Mouse (Mus musculus) CH12.LX (cell line): ENCODE results near the gene Vps37d. TPM values are rescaled to one million over a fixed set of nuclear protein-coding genes. Genes with fewer than 3 reads are reported as not detected.

Source experiments
- BHLHE40 ChIP-seq: IDR thresholded peaks from 2 replicates; pipeline ENCODE4 v1.6.1; 2011; ENCODE audit warnings: mild to moderate bottlenecking, low read depth, low read length, improper control_type of control experiment
- CHD1 ChIP-seq: IDR thresholded peaks from 2 replicates; pipeline ENCODE4 v1.6.1; 2012; ENCODE audit warnings: low read depth, low read length, improper control_type of control experiment, inconsistent platforms
- CTCF ChIP-seq, 2 experiments: IDR thresholded peaks in 1 of 2; conservative IDR thresholded peaks in 1 of 2; 2 replicates each; pipeline ENCODE4 v1.5.1; 2011 to 2012; ENCODE audit warnings: low read depth in 2 of 2, low read length in 2 of 2, improper control_type of control experiment in 1 of 2, inconsistent platforms in 1 of 2, mild to moderate bottlenecking in 1 of 2, moderate library complexity in 1 of 2
- EP300 ChIP-seq: IDR thresholded peaks from 2 replicates; pipeline ENCODE4 v1.6.1; 2011; ENCODE audit warnings: low read length, improper control_type of control experiment
- HCFC1 ChIP-seq: IDR thresholded peaks from 2 replicates; pipeline ENCODE4 v1.6.1; 2012; ENCODE audit warnings: low read depth, mild to moderate bottlenecking, inconsistent platforms, low read length, improper control_type of control experiment
- JUN ChIP-seq: IDR thresholded peaks from 2 replicates; pipeline ENCODE4 v1.6.1; 2011; ENCODE audit warnings: low read depth, mild to moderate bottlenecking, low read length, improper control_type of control experiment, moderate library complexity; ENCODE audit not compliant: insufficient read depth
- JUND ChIP-seq: conservative IDR thresholded peaks from 2 replicates; pipeline ENCODE4 v1.6.1; 2011; ENCODE audit warnings: low read depth, low read length, improper control_type of control experiment
- MAZ ChIP-seq: IDR thresholded peaks from 2 replicates; pipeline ENCODE4 v1.6.1; 2012; ENCODE audit warnings: low read depth, mild to moderate bottlenecking, inconsistent platforms, low read length, improper control_type of control experiment, moderate library complexity
- MEF2A ChIP-seq: IDR thresholded peaks from 2 replicates; pipeline ENCODE4 v1.6.1; 2014; ENCODE audit warnings: low read depth, mild to moderate bottlenecking, inconsistent platforms, low read length, improper control_type of control experiment, borderline replicate concordance
- MYC ChIP-seq: IDR thresholded peaks from 2 replicates; pipeline ENCODE4 v1.6.1; 2011; ENCODE audit warnings: low read depth, mild to moderate bottlenecking, improper control_type of control experiment, low read length
- NELFE ChIP-seq: IDR thresholded peaks from 2 replicates; pipeline ENCODE4 v1.6.1; 2011; ENCODE audit warnings: low read depth, low read length, improper control_type of control experiment
- RAD21 ChIP-seq: IDR thresholded peaks from 2 replicates; pipeline ENCODE4 v1.6.1; 2011; ENCODE audit warnings: low read depth, mild to moderate bottlenecking, low read length, improper control_type of control experiment, moderate library complexity
- RCOR1 ChIP-seq: conservative IDR thresholded peaks from 2 replicates; pipeline ENCODE4 v1.6.1; 2012; ENCODE audit warnings: low read depth, mild to moderate bottlenecking, inconsistent platforms, low read length, improper control_type of control experiment
- SIN3A ChIP-seq: IDR thresholded peaks from 2 replicates; pipeline ENCODE4 v1.6.1; 2012; ENCODE audit warnings: low read length, improper control_type of control experiment, inconsistent platforms
- TBP ChIP-seq: conservative IDR thresholded peaks from 2 replicates; pipeline ENCODE4 v1.6.1; 2011; ENCODE audit warnings: low read depth, low read length, improper control_type of control experiment
- TCF12 ChIP-seq: IDR thresholded peaks from 2 replicates; pipeline ENCODE4 v1.6.1; 2014; ENCODE audit warnings: low read depth, mild to moderate bottlenecking, inconsistent platforms, low read length, improper control_type of control experiment
- UBTF ChIP-seq: IDR thresholded peaks from 2 replicates; pipeline ENCODE4 v1.6.1; 2012; ENCODE audit warnings: low read depth, mild to moderate bottlenecking, inconsistent platforms, low read length, improper control_type of control experiment, moderate library complexity
- ZNF384 ChIP-seq: IDR thresholded peaks from 2 replicates; pipeline ENCODE4 v1.6.1; 2012; ENCODE audit warnings: low read depth, low read length, improper control_type of control experiment, inconsistent platforms
- polyA plus RNA-seq: library from polyadenylated mRNA; unstranded; fragments of >175 nt; gene quantifications from 2 replicates; pipeline ENCODE4 v1.2.1, GENCODE M21; 2012; ENCODE audit warnings: low read depth; ENCODE audit not compliant: insufficient read length
- total RNA-seq, 2 experiments: library from RNA; depleted of rRNA; stranded (reverse); fragments of 300-350 nt in 1 of 2; fragments of >200 nt in 1 of 2; gene quantifications; 2 replicates each; pipeline ENCODE4 v1.2.3; 2012 to 2014

Gene Vps37d
- total and polyA plus RNA-seq, 3 experiments: 0.40 to 0.64 (median 0.56) TPM

DNA sequence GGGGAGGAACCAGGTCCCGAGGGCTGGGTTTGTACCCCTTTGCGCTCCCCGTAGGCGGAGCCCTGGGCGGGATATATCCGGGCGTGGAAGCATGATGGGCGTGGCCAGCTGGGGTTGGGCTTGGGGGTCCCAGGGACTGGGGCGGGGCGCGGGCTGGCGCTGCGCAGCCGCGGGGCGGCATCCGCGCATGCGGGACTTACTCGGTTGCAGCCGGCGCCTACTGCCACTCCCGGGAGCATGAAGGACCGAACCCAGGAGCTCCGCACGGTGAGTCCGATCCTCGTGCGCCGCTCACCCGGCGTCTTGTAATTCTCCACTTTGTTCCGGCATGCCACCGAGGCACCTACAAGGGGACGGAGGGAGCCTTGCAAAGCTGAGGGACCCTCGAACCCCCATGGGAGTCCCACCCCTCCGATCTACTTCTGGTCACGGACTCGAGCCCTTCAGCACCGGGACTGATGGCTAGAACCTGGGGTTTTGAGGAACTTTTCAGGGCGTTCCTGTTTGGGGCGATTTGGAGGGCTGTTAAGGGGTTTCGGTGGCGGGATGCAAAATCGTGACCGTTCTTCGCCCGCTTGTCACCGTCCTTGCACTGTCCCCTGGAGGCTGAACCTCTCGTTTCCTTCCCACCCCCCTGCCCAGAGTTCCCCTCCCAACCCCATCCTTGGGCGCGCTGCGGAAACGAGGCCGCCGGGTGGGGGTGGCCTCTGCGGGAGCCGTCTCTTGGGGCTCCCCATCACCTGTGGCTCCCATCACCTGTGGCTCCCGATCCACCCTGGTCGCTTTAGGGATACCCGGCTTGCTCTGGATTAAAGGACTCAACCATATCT, 54.5 kb downstream of the Vps37d start, which contains the start of gene Stx1a (continued):
- no peak for TF ChIP-seq JUN
- peak; percentile 75; the same call in 1 of the 2 replicates for TF ChIP-seq UBTF
- peak; percentile 40; the same call in 1 of the 2 replicates for TF ChIP-seq TBP
- no peak for TF ChIP-seq EP300
- TF ChIP-seq MAZ: no peak
- 0 out of 2 replicates have a peak, but pooled peaks have one; percentile 26 for TF ChIP-seq HCFC1
- peak; percentile 35; the same call in 1 of the 2 replicates for TF ChIP-seq TCF12
- TF ChIP-seq CTCF (conservative IDR thresholded peaks at IDR 0.05 in 1 of 2, IDR thresholded peaks at IDR 0.05 in 1 of 2; ENCODE audit: low read depth in 2 of 2, low read length in 2 of 2): 0 out of 4 replicates have a peak, but pooled peaks of 1 of the 2 experiments have one; percentile 2
- TF ChIP-seq MYC: no peak
- peak; percentile 82 for TF ChIP-seq NELFE
- no peak for TF ChIP-seq JUND
- no peak for TF ChIP-seq CHD1
- no peak for TF ChIP-seq MEF2A
- no peak for TF ChIP-seq BHLHE40
- no peak for TF ChIP-seq RCOR1
- TF ChIP-seq ZNF384: no peak
- no peak for TF ChIP-seq RAD21
- 0 out of 2 replicates have a peak, but pooled peaks have one; percentile 51 for TF ChIP-seq SIN3A
- TF ChIP-seq, all 38 proteins: peak for 13

Other genes with a start within 250 kb of the Vps37d start
- not detected in 2 replicates for gene Tmem270, start 171.5 kb downstream of the Vps37d start, total RNA-seq (2012; rRNA removed)
- not detected in 2 replicates for gene Tmem270, start 171.5 kb downstream of the Vps37d start, total RNA-seq (2014; rRNA removed)
- not detected in 2 replicates for gene Tmem270, start 171.5 kb downstream of the Vps37d start, polyA plus RNA-seq
- not detected in 2 replicates for gene Cldn13, start 162.7 kb downstream of the Vps37d start, total RNA-seq (2012; rRNA removed)
- not detected in 2 replicates for gene Cldn13, start 162.7 kb downstream of the Vps37d start, total RNA-seq (2014; rRNA removed)
- not detected in 2 replicates for gene Cldn13, start 162.7 kb downstream of the Vps37d start, polyA plus RNA-seq
- 1.7 and 1.9 TPM in 2 replicates for gene Mettl27, start 145.9 kb downstream of the Vps37d start, total RNA-seq (2012; rRNA removed)
- gene Mettl27, start 145.9 kb downstream of the Vps37d start, total RNA-seq (2014; rRNA removed): 0.93 and 1.3 TPM in 2 replicates
- 0.30 and 0.73 TPM in 2 replicates for gene Mettl27, start 145.9 kb downstream of the Vps37d start, polyA plus RNA-seq
- 0.08 TPM in 1 of 2 replicates, not detected in the other for gene Cldn4, start 131.3 kb downstream of the Vps37d start, total RNA-seq (2012; rRNA removed)
- gene Cldn4, start 131.3 kb downstream of the Vps37d start, total RNA-seq (2014; rRNA removed): 0.16 and 0.51 TPM in 2 replicates
- gene Cldn4, start 131.3 kb downstream of the Vps37d start, polyA plus RNA-seq: 0.17 and 0.31 TPM in 2 replicates
- gene Cldn3, start 92.1 kb downstream of the Vps37d start, total RNA-seq (2012; rRNA removed): not detected in 2 replicates
- not detected in 2 replicates for gene Cldn3, start 92.1 kb downstream of the Vps37d start, total RNA-seq (2014; rRNA removed)
- not detected in 2 replicates for gene Cldn3, start 92.1 kb downstream of the Vps37d start, polyA plus RNA-seq
- gene Abhd11, start 69.1 kb downstream of the Vps37d start, total RNA-seq (2012; rRNA removed): 36.0 and 37.1 TPM in 2 replicates
- 31.2 and 36.6 TPM in 2 replicates for gene Abhd11, start 69.1 kb downstream of the Vps37d start, total RNA-seq (2014; rRNA removed)
- 29.2 and 32.1 TPM in 2 replicates for gene Abhd11, start 69.1 kb downstream of the Vps37d start, polyA plus RNA-seq
- 2.0 and 2.4 TPM in 2 replicates for gene Stx1a, start 54.8 kb downstream of the Vps37d start, total RNA-seq (2012; rRNA removed)
- 0.81 and 1.1 TPM in 2 replicates for gene Stx1a, start 54.8 kb downstream of the Vps37d start, total RNA-seq (2014; rRNA removed)
- gene Stx1a, start 54.8 kb downstream of the Vps37d start, polyA plus RNA-seq: 3.0 and 3.3 TPM in 2 replicates
- gene Dnajc30, start 14.1 kb downstream of the Vps37d start, total RNA-seq (2012; rRNA removed): 7.2 and 7.5 TPM in 2 replicates
- gene Dnajc30, start 14.1 kb downstream of the Vps37d start, total RNA-seq (2014; rRNA removed): 4.1 and 4.9 TPM in 2 replicates
- 9.2 and 9.6 TPM in 2 replicates for gene Dnajc30, start 14.1 kb downstream of the Vps37d start, polyA plus RNA-seq
- 62.1 and 70.0 TPM in 2 replicates for gene Bud23, start 13.3 kb downstream of the Vps37d start, total RNA-seq (2012; rRNA removed)
- 60.7 and 79.1 TPM in 2 replicates for gene Bud23, start 13.3 kb downstream of the Vps37d start, total RNA-seq (2014; rRNA removed)
- 118 and 141 TPM in 2 replicates for gene Bud23, start 13.3 kb downstream of the Vps37d start, polyA plus RNA-seq
- gene Mlxipl, start 11.6 kb upstream of the Vps37d start, total RNA-seq (2012; rRNA removed): not detected in 2 replicates
- not detected in 2 replicates for gene Mlxipl, start 11.6 kb upstream of the Vps37d start, total RNA-seq (2014; rRNA removed)
- gene Mlxipl, start 11.6 kb upstream of the Vps37d start, polyA plus RNA-seq: not detected in 2 replicates
- gene Tbl2, start 71.4 kb upstream of the Vps37d start, total RNA-seq (2012; rRNA removed): 26.3 and 31.9 TPM in 2 replicates
- gene Tbl2, start 71.4 kb upstream of the Vps37d start, total RNA-seq (2014; rRNA removed): 20.0 and 21.7 TPM in 2 replicates
- gene Tbl2, start 71.4 kb upstream of the Vps37d start, polyA plus RNA-seq: 24.8 and 25.2 TPM in 2 replicates
- gene Bcl7b, start 90.0 kb upstream of the Vps37d start, total RNA-seq (2012; rRNA removed): 20.1 and 22.0 TPM in 2 replicates
- 21.6 and 24.1 TPM in 2 replicates for gene Bcl7b, start 90.0 kb upstream of the Vps37d start, total RNA-seq (2014; rRNA removed)
- 40.8 and 43.6 TPM in 2 replicates for gene Bcl7b, start 90.0 kb upstream of the Vps37d start, polyA plus RNA-seq
- 60.0 and 72.9 TPM in 2 replicates for gene Baz1b, start 109.0 kb upstream of the Vps37d start, total RNA-seq (2012; rRNA removed)
- 53.3 and 56.4 TPM in 2 replicates for gene Baz1b, start 109.0 kb upstream of the Vps37d start, total RNA-seq (2014; rRNA removed)
- 84.9 and 85.4 TPM in 2 replicates for gene Baz1b, start 109.0 kb upstream of the Vps37d start, polyA plus RNA-seq
- gene Fzd9, start 173.0 kb upstream of the Vps37d start, total RNA-seq (2012; rRNA removed): not detected in 2 replicates
- not detected in 2 replicates for gene Fzd9, start 173.0 kb upstream of the Vps37d start, total RNA-seq (2014; rRNA removed)
- not detected in 2 replicates for gene Fzd9, start 173.0 kb upstream of the Vps37d start, polyA plus RNA-seq